Mouse (Mus musculus) right cerebral cortex, postnatal 14 days (tissue): Measurements from ENCODE around the gene Rgs10.
A peak's percentile ranks its signal among the peaks of the same experiment; 100 is the strongest.

ENCODE experiments used
- DNase-seq: peaks from one replicate; pipeline ENCODE4 v3.0.0; 2022

Gene Rgs10

GRCm38 (mm10) chr7:128417930-128418779 lies at the start of gene Rgs10:
TSS of gene Rgs10 (minus strand) at chr7:128418758.
- DNase-seq = peak; percentile 61

- DNase-seq = no peak
Measured at GRCm38 (mm10) chr7:128462406-128462805, 43.8 kb upstream of the Rgs10 start.

GRCm38 (mm10) chr7:128461285-128462215 lies 43.0 kb upstream of the Rgs10 start, which contains the start of gene Tial1:
TSS of gene Tial1 (minus strand) at chr7:128461717.
- peak; percentile 98 for DNase-seq

GRCm38 (mm10) chr7:128460865-128461228 lies 42.3 kb upstream of the Rgs10 start:
- DNase-seq = peak; percentile 35

- peak; percentile 26 for DNase-seq
Measured at GRCm38 (mm10) chr7:128460131-128460864, 41.7 kb upstream of the Rgs10 start.

GRCm38 (mm10) chr7:128459791-128460130 lies 41.2 kb upstream of the Rgs10 start:
- no peak for DNase-seq

GRCm38 (mm10) chr7:128458011-128458410 lies 39.5 kb upstream of the Rgs10 start:
- no peak for DNase-seq

GRCm38 (mm10) chr7:128452731-128453130 lies 34.2 kb upstream of the Rgs10 start:
- DNase-seq = no peak

GRCm38 (mm10) chr7:128440584-128440983 lies 22.0 kb upstream of the Rgs10 start:
- no peak for DNase-seq

GRCm38 (mm10) chr7:128439251-128439650 lies 20.7 kb upstream of the Rgs10 start:
- no peak for DNase-seq

- no peak for DNase-seq
Measured at GRCm38 (mm10) chr7:128438131-128438530, 19.6 kb upstream of the Rgs10 start.

- DNase-seq = peak; percentile 50
Measured at GRCm38 (mm10) chr7:128433213-128433612, 14.7 kb upstream of the Rgs10 start.

GRCm38 (mm10) chr7:128432574-128432973 lies 14.0 kb upstream of the Rgs10 start:
- no peak for DNase-seq

- DNase-seq = no peak
Measured at GRCm38 (mm10) chr7:128422491-128422890, 3.9 kb upstream of the Rgs10 start.

GRCm38 (mm10) chr7:128421701-128422100 lies 3.1 kb upstream of the Rgs10 start:
- DNase-seq = no peak

- DNase-seq = no peak
Measured at GRCm38 (mm10) chr7:128419690-128420089, 1.1 kb upstream of the Rgs10 start.

GRCm38 (mm10) chr7:128417226-128417929 lies 1.2 kb downstream of the Rgs10 start:
- DNase-seq = peak; percentile 17

- no peak for DNase-seq
Measured at GRCm38 (mm10) chr7:128416664-128417063, 1.9 kb downstream of the Rgs10 start.

- no peak for DNase-seq
Measured at GRCm38 (mm10) chr7:128414433-128414832, 4.1 kb downstream of the Rgs10 start.

- no peak for DNase-seq
Measured at GRCm38 (mm10) chr7:128412071-128412833, 6.3 kb downstream of the Rgs10 start.

- DNase-seq = no peak
Measured at GRCm38 (mm10) chr7:128410708-128411413, 7.7 kb downstream of the Rgs10 start.
